Mouse (Mus musculus): ENCODE results near the gene Kcnd2. TPM values are rescaled to one million over a fixed set of nuclear protein-coding genes. Genes with fewer than 3 reads are reported as not detected.

The Kcnd2 gene
- polyA plus RNA-seq, 1 experiment from 2014 or later, result 1.5 TPM

GRCm38 (mm10) chr6:21692861-21693350 is 477.6 kb downstream of the Kcnd2 start:
- 81% methylated on average over 3 of the region's 3 CpGs for WGBS
- Histone ChIP-seq H3K36me3 (ENCODE audit: control insufficient read depth, insufficient read depth) (no peaks in the 10 kb centered on the region), H3K27ac (ENCODE audit: low read length) (no peak overlapping the region), H3K4me2 (ENCODE audit: low read depth, low read length) (no peak overlapping the region), H3K27me3 (ENCODE audit: control insufficient read depth, insufficient read depth, low read length) (no peaks in the 10 kb centered on the region), H3K4me1 (ENCODE audit: control insufficient read depth, insufficient read depth, low read length) (no peaks in the 10 kb centered on the region), H3K4me3 (ENCODE audit: low read length) (no peak overlapping the region), H3K9me3 (replicated peaks; ENCODE audit: control insufficient read depth, low read length) (no peaks in the 10 kb centered on the region), H3K9ac (ENCODE audit: low read length) (no peak overlapping the region)
- ATAC-seq (replicated peaks; ENCODE audit: extremely low read depth, insufficient read depth, low FRiP score), result no peak

- Histone ChIP-seq H3K4me2 (ENCODE audit: low read depth, low read length) (no peak overlapping the region), H3K27me3 (ENCODE audit: control insufficient read depth, insufficient read depth, low read length) (no peaks in the 10 kb centered on the region), H3K4me1 (ENCODE audit: control insufficient read depth, insufficient read depth, low read length) (no peaks in the 10 kb centered on the region), H3K36me3 (ENCODE audit: control insufficient read depth, insufficient read depth) (no peaks in the 10 kb centered on the region), H3K9ac (ENCODE audit: low read length) (no peak overlapping the region), H3K4me3 (ENCODE audit: low read length) (no peak overlapping the region), H3K27ac (ENCODE audit: low read length) (no peak overlapping the region), H3K9me3 (replicated peaks; ENCODE audit: control insufficient read depth, low read length) (no peaks in the 10 kb centered on the region)
- 68% methylated on average over 3 of the region's 3 CpGs for WGBS
- no peak for ATAC-seq (replicated peaks; ENCODE audit: extremely low read depth, insufficient read depth, low FRiP score)
These were observed 482.3 kb downstream of the Kcnd2 start for GRCm38 (mm10) chr6:21697641-21698040.

- 82% methylated on average over 6 of the region's 6 CpGs for WGBS
- Histone ChIP-seq H3K9ac (ENCODE audit: low read length) (no peak overlapping the region), H3K9me3 (replicated peaks; ENCODE audit: control insufficient read depth, low read length) (no peaks in the 10 kb centered on the region), H3K4me3 (ENCODE audit: low read length) (no peak overlapping the region), H3K4me2 (ENCODE audit: low read depth, low read length) (no peak overlapping the region), H3K4me1 (ENCODE audit: control insufficient read depth, insufficient read depth, low read length) (no peaks in the 10 kb centered on the region), H3K27me3 (ENCODE audit: control insufficient read depth, insufficient read depth, low read length) (no peaks in the 10 kb centered on the region), H3K27ac (ENCODE audit: low read length) (no peak overlapping the region), H3K36me3 (ENCODE audit: control insufficient read depth, insufficient read depth) (no peaks in the 10 kb centered on the region)
- no peak for ATAC-seq (replicated peaks; ENCODE audit: extremely low read depth, insufficient read depth, low FRiP score)
These were observed 485.8 kb downstream of the Kcnd2 start for GRCm38 (mm10) chr6:21701131-21701530.

GRCm38 (mm10) chr6:21709228-21709627 is 493.9 kb downstream of the Kcnd2 start:
- no peaks in the 10 kb centered on the region for H3K27me3 ChIP-seq (ENCODE audit: control insufficient read depth, insufficient read depth, low read length)
- no peak for ATAC-seq (replicated peaks; ENCODE audit: extremely low read depth, insufficient read depth, low FRiP score)
- no peak overlapping the region for H3K27ac ChIP-seq (ENCODE audit: low read length)
- H3K4me2 ChIP-seq (ENCODE audit: low read depth, low read length), result no peak overlapping the region
- no peaks in the 10 kb centered on the region for H3K9me3 ChIP-seq (replicated peaks; ENCODE audit: control insufficient read depth, low read length)
- no peak overlapping the region for H3K4me3 ChIP-seq (ENCODE audit: low read length)
- no peak overlapping the region for H3K9ac ChIP-seq (ENCODE audit: low read length)
- H3K36me3 ChIP-seq (ENCODE audit: control insufficient read depth, insufficient read depth), result no peaks in the 10 kb centered on the region
- H3K4me1 ChIP-seq (ENCODE audit: control insufficient read depth, insufficient read depth, low read length), result no peaks in the 10 kb centered on the region
- 13% methylated on average over 3 of the region's 3 CpGs for WGBS

GRCm38 (mm10) chr6:21719121-21719520 is 503.8 kb downstream of the Kcnd2 start:
- no peak overlapping the region for H3K4me3 ChIP-seq (ENCODE audit: low read length)
- no peak overlapping the region for H3K27ac ChIP-seq (ENCODE audit: low read length)
- no peak overlapping the region for H3K4me2 ChIP-seq (ENCODE audit: low read depth, low read length)
- no peak overlapping the region for H3K9ac ChIP-seq (ENCODE audit: low read length)
- 74% methylated on average over 1 of the region's 1 CpGs for WGBS
- H3K4me1 ChIP-seq (ENCODE audit: control insufficient read depth, insufficient read depth, low read length), result no peaks in the 10 kb centered on the region
- H3K27me3 ChIP-seq (ENCODE audit: control insufficient read depth, insufficient read depth, low read length), result no peaks in the 10 kb centered on the region
- no peaks in the 10 kb centered on the region for H3K9me3 ChIP-seq (replicated peaks; ENCODE audit: control insufficient read depth, low read length)
- no peaks in the 10 kb centered on the region for H3K36me3 ChIP-seq (ENCODE audit: control insufficient read depth, insufficient read depth)
- ATAC-seq (replicated peaks; ENCODE audit: extremely low read depth, insufficient read depth, low FRiP score), result no peak

- Histone ChIP-seq H3K4me2 (ENCODE audit: low read depth, low read length) (no peak overlapping the region), H3K36me3 (ENCODE audit: control insufficient read depth, insufficient read depth) (no peaks in the 10 kb centered on the region), H3K4me1 (ENCODE audit: control insufficient read depth, insufficient read depth, low read length) (no peaks in the 10 kb centered on the region), H3K27me3 (ENCODE audit: control insufficient read depth, insufficient read depth, low read length) (no peaks in the 10 kb centered on the region), H3K4me3 (ENCODE audit: low read length) (no peak overlapping the region), H3K27ac (ENCODE audit: low read length) (no peak overlapping the region), H3K9me3 (replicated peaks; ENCODE audit: control insufficient read depth, low read length) (no peaks in the 10 kb centered on the region), H3K9ac (ENCODE audit: low read length) (no peak overlapping the region)
- 79% methylated on average over 10 of the region's 10 CpGs for WGBS
- ATAC-seq (replicated peaks; ENCODE audit: extremely low read depth, insufficient read depth, low FRiP score), result no peak
These were observed 506.9 kb downstream of the Kcnd2 start for GRCm38 (mm10) chr6:21722238-21722637.

- Histone ChIP-seq H3K9me3 (replicated peaks; ENCODE audit: control insufficient read depth, low read length) (no peaks in the 10 kb centered on the region), H3K4me1 (ENCODE audit: control insufficient read depth, insufficient read depth, low read length) (no peaks in the 10 kb centered on the region), H3K4me3 (ENCODE audit: low read length) (no peak overlapping the region), H3K27ac (ENCODE audit: low read length) (no peak overlapping the region), H3K9ac (ENCODE audit: low read length) (no peak overlapping the region), H3K4me2 (ENCODE audit: low read depth, low read length) (no peak overlapping the region), H3K36me3 (ENCODE audit: control insufficient read depth, insufficient read depth) (no peaks in the 10 kb centered on the region), H3K27me3 (ENCODE audit: control insufficient read depth, insufficient read depth, low read length) (no peaks in the 10 kb centered on the region)
- WGBS, result 49% methylated on average over 2 of the region's 2 CpGs
- ATAC-seq (replicated peaks; ENCODE audit: extremely low read depth, insufficient read depth, low FRiP score), result no peak
These were observed 525.3 kb downstream of the Kcnd2 start for GRCm38 (mm10) chr6:21740606-21741005.

GRCm38 (mm10) chr6:21744615-21745266 is 529.4 kb downstream of the Kcnd2 start:
- H3K27me3 ChIP-seq (ENCODE audit: control insufficient read depth, insufficient read depth, low read length), result no peaks in the 10 kb centered on the region
- WGBS, result 53% methylated on average over 3 of the region's 3 CpGs
- H3K9me3 ChIP-seq (replicated peaks; ENCODE audit: control insufficient read depth, low read length), result no peaks in the 10 kb centered on the region
- H3K4me3 ChIP-seq (ENCODE audit: low read length), result no peak overlapping the region
- no peak overlapping the region for H3K4me2 ChIP-seq (ENCODE audit: low read depth, low read length)
- no peaks in the 10 kb centered on the region for H3K36me3 ChIP-seq (ENCODE audit: control insufficient read depth, insufficient read depth)
- H3K9ac ChIP-seq (ENCODE audit: low read length), result no peak overlapping the region
- H3K4me1 ChIP-seq (ENCODE audit: control insufficient read depth, insufficient read depth, low read length), result no peaks in the 10 kb centered on the region
- no peak for ATAC-seq (replicated peaks; ENCODE audit: extremely low read depth, insufficient read depth, low FRiP score)
- no peak overlapping the region for H3K27ac ChIP-seq (ENCODE audit: low read length)

GRCm38 (mm10) chr6:21747536-21747935 is 532.2 kb downstream of the Kcnd2 start:
- Histone ChIP-seq H3K36me3 (ENCODE audit: control insufficient read depth, insufficient read depth) (no peaks in the 10 kb centered on the region), H3K4me3 (ENCODE audit: low read length) (no peak overlapping the region), H3K4me2 (ENCODE audit: low read depth, low read length) (no peak overlapping the region), H3K9ac (ENCODE audit: low read length) (no peak overlapping the region), H3K27me3 (ENCODE audit: control insufficient read depth, insufficient read depth, low read length) (no peaks in the 10 kb centered on the region), H3K4me1 (ENCODE audit: control insufficient read depth, insufficient read depth, low read length) (no peaks in the 10 kb centered on the region), H3K27ac (ENCODE audit: low read length) (no peak overlapping the region), H3K9me3 (replicated peaks; ENCODE audit: control insufficient read depth, low read length) (no peaks in the 10 kb centered on the region)
- 84% methylated on average over 1 of the region's 1 CpGs for WGBS
- ATAC-seq (replicated peaks; ENCODE audit: extremely low read depth, insufficient read depth, low FRiP score), result no peak
